Mouse (Mus musculus) urinary bladder, postnatal 36 days (tissue): ENCODE data around the gene Gm1043.
A peak's percentile ranks its signal among the peaks of the same experiment; 100 is the strongest.

Experiments used
- DNase-seq, 2 experiments: peaks; one replicate each; pipeline ENCODE4 v3.0.0; 2022; ENCODE audit warnings: low spot score in 2 of 2, mixed read lengths in 1 of 2

Gm1043 gene

DNA sequence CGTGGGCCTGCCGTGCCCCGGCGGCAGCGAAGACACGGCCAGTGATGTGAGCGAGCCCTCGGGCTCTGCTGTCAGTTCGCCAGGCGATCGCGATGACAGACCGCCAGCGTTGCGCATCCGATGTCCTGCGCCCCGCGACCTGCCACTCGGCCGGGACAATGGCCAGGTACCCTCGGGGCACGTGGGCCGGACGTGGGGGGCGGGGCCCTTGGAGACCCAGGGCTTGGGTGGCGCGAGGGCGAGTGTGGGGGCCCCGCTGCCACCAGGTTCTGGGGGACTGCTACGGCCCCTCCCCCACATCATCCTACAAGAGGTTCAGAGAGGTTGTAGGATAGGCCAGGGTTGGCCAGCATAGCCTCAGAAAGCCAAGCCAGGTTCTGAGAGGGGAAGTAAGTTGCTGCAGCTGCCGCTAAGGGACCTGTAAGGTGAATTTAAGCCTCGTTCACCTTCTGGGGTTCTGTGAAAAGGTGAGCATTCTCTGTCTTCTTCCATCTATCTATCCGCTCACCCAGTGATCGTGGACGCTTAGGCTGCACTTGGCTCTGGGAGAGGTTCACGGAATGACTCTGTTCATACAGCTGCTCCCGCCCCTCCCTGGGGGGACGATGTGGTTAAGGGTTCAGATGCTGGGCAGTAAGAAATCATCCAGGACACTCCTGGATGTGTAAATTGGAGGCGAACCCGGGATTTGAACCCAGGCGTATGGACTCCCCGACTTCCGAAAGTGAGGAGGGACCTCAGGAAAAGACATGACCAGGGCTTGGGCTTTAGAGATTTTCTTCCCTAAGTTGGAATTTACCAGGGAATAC, 157.4 kb downstream of the Gm1043 start:
- DNase-seq: no peak

DNA sequence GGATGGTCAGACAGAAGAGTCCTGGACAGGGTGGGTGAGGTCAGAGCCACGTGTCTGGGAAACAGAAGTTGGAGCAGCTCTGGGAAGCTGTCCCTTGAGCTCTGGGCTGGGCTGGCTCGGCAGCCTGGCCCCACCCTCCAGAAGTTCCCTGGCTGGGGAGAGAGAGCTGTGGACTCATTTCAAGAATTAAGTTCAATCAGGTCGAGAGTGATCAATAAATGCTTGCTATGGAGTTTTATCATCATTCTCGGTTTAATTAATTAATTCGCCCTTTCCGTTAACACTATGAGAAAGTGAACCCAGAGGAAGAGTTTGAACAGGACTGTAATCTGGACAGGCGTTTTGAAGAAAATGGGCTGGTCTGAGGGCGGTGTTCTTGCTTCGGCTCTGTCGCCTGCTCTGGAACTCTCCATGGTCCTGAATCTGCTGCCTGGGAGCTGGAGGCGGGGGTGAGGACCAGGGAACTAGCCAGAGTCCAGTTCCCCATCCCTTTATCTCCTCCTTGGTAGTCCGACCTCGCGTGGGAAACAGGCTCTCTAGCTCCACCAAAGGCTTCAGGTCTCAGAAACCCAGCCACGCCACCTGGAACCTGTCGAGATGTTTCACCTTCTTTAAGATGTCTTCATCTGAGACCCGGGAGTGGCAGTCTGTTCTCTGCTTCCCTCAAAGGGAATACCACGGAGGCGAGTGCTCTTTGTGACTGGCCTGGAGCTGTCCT, 158.2 kb downstream of the Gm1043 start:
- peak; percentile 11 to 31 for DNase-seq

DNA sequence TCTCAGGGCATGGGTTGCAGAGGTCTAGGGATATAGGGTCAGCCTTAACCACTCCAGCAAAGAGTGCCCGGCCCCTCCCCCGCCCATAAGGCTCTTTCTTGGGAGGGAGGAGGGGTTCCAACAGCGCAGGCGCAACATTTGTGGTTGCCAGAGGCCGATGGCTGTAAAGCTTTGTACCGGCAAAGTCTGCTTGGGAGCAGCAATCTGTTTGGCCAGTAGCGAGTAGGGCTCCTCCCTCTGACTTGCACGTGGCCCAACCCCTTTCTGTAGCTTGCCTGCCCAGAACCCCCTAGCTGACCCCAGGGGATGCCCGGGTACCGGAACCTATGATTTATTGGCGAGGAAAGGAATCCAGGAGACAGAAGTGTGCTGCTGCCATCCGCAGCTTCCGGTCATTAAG, 159.0 kb downstream of the Gm1043 start:
- no peak for DNase-seq

DNA sequence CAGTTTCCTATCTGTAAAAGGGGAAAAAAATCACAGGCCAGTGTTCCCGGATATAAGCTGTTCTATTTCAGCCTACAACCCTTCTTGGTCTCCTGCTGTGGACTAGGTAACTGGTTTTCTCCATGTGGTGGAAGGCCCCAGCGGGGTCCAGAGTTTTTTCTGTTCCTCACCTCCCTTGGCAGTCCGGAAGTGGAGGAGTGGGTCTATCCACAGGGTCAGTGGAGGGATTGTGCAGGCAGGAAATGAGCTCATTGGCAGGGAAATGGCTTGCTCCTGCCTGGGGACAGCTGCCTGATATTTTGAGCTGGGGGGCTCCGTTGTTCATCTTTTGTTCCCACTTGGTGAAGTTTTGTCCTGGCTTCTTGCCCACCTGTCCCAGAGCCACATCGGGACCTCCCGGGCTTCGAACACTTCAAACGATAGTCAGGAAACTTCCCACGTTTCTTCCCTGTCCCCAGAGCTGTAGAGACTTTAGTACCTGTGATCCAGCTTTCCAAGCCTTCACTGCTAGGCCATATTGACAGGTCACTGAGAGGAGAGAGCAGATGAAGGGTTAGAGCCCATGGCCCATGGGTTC, 159.6 kb downstream of the Gm1043 start:
- no peak for DNase-seq

DNA sequence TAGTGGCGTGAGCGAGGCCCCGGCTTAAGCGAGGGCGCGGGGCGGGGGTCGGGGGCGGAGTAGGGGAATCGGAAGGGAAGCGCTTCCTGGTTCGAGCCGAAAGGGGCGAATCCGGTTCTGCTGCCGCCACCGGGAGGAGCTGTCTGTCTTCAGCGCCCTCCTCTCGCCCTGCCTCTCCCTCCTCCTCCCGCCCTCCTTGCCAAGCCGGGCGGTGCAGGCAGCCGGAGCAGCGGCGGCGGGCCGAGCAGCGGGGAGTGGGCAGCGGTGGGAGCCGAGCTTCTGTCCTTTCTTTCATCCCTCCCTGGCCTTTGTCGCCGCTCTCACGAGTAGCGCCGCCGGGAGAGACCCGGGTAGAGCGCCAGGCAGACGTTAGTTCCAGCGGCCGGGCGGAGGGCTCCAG, 160.5 kb downstream of the Gm1043 start:
- DNase-seq: no peak

DNA sequence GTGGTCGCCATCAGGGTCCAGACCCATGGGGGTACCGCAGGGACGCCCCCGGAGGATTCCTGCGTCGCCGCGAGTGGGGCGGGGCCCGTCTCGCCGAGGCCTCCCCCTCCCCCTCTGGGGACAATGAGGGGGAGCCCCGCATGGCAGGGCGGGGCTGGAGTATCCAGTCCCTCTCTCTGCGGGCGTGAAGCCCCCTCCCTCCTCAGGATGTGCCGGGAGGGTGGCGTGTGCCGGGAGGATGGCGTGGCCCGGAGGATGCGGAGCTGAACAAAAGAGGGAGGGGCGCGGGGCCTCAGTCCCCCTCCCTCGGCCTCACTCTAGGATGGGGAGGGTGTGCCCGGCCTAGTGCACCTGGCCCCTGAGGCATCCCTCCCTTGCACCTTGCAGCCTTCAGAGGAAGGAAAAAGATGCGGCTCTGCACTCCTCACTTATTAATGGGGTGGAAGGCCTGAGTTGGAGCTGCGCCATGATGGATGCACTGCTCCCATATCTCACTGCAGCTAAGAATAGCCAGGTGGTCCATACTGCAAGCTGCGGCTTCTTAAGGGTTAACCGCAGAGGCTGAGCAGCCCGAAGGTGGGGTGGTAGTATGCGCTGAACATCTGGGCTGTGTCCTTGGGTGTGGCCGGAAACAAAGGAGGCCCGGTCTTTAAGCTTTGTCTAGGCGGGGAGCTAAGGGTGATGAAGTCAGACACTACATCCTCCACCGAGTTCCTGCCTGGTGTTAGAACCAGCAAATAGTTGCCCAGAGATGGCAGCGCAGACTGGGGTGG, 161.2 kb downstream of the Gm1043 start:
- DNase-seq: no peak

DNA sequence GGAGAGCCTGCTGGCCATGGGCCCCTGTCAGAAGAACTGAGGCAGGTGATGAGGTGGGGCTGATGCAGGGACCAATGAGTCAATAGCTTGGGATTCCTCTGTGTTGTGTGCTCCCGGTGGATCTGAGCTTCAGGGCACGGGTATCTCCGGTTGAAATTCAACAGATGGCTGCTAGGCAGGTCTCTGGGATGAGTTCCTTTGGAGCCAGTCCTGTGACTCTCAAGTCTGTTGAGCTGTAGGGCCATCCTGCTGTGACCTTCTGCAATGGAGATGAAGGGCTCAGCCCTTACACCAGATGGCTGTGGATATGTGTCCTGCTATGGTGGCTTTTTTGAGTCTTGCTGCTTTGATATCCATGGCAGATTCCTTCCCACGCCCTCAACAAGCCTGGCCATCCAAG, 162.3 kb downstream of the Gm1043 start:
- DNase-seq: no peak

DNA sequence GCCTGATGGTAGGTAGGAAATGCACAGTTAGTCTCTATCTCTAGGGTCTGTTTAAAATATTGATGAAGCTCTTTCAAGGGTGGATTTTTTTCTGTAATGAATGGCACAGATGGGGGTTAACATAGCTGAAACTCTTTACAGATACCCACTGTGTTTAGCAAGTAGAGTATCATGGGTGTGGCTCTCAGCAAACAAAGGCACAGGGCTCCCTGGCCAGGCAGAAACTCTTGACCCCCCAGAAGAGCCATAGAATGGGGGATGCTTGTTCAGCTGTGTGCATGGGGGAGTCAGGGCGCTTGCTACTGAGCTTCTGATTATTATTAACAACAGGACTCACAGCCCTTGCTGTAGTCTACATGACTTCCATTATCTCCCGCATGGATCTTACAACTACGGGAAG, 163.7 kb downstream of the Gm1043 start:
- no peak for DNase-seq

DNA sequence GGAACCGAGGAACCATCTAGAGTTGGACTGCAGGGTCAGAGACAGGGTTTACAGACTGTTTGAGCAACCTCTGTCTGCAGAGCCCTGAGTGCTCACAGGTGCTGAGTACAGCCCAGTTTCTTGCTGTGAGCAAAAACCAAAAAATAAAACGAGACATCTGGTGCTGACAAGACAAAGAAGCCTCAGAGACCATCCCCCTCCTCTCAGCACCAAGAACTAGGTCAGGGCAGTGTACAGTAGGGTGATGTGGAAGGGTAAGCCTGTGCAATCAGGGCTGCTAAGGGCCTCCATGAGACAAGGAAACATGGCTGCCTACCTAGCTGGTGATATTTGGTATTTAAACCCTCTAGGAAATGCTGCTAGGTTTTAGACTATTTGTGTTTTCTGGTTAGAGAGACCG, 166.4 kb downstream of the Gm1043 start:
- no peak for DNase-seq

DNA sequence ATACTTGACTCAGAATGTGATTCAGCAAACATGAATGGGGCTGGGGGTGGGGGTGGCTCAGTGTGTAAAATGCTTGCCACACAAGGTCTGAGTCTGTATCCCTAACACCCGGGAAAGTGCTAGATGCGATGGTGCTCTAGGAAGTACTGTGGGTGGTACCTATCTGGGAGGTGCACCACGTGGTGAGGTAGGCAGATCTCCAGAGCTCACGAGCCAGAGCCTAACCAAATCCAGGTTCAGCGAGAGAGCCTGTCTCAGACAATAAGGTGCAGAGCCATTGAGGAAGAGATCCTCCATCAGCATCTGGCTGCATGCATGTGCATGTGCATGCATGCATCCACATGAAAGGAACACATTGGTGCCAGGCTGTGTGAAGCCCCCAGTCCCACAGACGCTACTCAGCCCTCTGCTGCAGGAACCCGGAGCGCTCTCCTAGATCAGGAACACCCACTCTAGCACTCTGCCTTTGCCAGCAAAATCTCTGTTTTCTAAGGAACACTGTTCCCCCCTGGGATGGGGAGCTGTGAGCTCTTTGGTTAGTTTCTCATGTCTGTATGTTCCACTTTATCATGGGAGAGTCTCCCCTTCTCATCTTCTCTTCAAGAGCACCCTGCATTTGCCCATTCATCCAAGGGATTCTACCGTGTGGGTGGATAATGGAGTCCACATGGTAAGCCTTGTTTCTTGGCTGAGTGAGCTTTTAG, 167.1 kb downstream of the Gm1043 start:
- no peak for DNase-seq

DNA sequence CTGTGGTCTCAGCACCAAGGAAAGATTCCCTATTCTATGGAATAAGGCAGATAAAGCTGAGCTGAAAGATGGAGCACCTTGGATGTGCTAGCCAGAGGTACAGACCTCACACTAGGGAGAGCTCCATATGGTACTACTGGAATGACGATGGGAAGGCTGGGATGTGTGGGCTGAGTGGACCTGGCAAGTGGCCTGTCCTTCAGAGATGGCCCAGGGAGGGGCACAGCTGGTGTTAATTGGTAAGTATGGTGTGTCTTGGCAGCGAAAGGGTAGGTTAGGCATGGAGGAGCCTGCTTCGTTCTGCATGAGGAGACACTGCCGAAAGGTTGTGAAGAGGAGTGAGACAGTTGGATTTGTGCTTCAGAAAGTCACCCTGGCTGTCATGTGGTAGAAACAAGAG, 169.4 kb downstream of the Gm1043 start:
- DNase-seq: no peak

DNA sequence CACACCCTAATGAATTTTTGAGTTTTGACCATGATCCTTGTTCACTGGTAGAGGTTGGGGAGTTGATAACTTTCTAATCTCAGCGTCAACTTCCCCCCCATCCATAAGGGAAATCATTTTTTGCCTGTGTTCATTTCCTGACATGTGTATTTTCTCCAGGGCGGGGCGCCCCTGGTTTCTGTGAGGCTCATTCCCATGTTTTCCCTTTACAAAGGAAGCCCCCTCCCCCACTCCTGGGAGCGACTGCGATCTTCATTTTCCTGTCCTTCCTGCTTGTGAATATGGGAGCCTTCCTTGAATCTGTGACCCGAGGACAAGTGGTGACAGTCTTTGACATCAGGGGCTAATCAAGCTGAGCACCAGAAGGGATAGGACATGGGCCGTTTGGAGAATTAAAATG, 171.7 kb downstream of the Gm1043 start:
- DNase-seq: no peak

DNA sequence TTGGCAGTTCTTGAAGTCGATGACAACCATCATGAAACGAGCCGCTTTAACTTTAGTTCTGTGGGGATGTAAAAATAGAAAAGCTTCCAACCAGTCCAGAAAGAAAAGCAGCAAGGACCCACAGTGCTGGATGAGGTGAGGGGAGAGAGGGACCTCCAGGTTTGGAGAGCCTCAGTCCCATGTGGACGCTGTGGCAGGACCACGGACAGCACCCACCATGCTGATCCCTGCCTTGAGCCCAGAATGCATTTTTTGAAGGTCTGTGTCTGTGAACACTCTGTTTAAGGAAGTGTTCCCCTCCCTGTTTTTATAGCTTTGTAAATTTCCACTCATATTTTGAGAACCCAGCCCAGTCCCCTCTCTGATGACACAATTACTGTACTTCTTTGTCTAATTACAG, 172.1 kb downstream of the Gm1043 start:
- DNase-seq: no peak

DNA sequence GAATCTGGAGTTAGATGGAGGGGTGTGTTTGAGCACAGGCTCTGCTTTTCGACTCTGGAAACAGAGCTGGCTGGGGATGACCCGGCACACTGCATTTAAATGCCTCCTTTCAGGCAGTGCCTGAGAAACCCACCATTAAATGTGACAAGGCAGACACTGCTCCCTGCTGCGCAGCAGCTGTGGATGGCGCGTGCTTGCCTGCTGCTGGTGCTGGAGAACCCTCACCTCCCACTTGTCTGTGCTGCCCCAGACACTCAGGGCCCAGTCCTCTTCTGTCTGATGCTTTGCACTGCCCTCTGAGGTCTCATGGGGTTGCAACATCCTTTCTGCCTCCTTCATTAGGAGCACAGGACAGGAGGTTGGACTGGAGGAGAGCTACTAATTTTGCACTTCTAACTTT, 176.6 kb downstream of the Gm1043 start:
- no peak for DNase-seq

DNA sequence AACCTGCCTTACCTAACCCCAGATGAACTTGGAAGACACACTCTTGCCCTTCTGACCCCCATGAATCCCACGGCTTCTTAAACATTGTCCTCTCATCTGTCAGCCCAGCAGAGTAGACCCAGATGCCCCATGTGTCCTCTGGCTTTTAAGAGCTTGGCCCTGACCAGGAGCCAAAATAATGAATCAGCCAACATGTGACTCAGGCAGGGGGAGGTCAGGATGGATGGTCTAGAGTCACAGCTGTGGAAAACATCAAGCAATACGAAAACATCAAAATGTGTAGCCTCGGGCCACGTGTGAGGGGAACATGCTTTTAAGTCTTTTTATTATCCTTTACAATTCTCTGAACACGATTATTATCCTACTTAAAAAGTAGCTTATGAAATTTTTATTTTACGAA, 178.6 kb downstream of the Gm1043 start:
- DNase-seq: no peak
